Mouse (Mus musculus) megakaryocyte, embryonic 14.5 days (primary cell): Measurements from ENCODE around the gene Bmp7.

ENCODE experiments used
- FLI1 ChIP-seq: IDR thresholded peaks from 2 replicates; pipeline ENCODE4 v1.6.1; 2012; ENCODE audit warnings: low read length, inconsistent platforms, mixed read lengths
- GATA1 ChIP-seq: IDR thresholded peaks from 3 replicates; pipeline ENCODE4 v1.6.1; 2012; ENCODE audit warnings: mixed read lengths, low read length, inconsistent platforms, borderline replicate concordance

- TF ChIP-seq GATA1: no peak
- TF ChIP-seq FLI1: no peak
Observed at GRCm38 (mm10) chr2:172831133-172831532, 109.0 kb downstream of the Bmp7 start.
